Mouse (Mus musculus) G1E (cell line): ENCODE data around the gene Lce1a1.

Source experiments
- CTCF ChIP-seq: IDR thresholded peaks from 2 replicates; pipeline ENCODE4 v1.5.1; 2012; ENCODE audit warnings: low read depth, low read length, inconsistent platforms, mixed read lengths
- GATA1 ChIP-seq: IDR thresholded peaks from 2 replicates; pipeline ENCODE4 v1.6.1; 2012; ENCODE audit warnings: borderline replicate concordance, low read length, inconsistent platforms, mixed read lengths

GRCm38 (mm10) chr3:92602169-92602568 lies 45.9 kb downstream of the Lce1a1 start:
- no peak for TF ChIP-seq CTCF
- no peak for TF ChIP-seq GATA1
